Mouse (Mus musculus): Measurements from ENCODE around the gene Ncoa6.

GRCm38 (mm10) chr2:155404635-155405034, 69.1 kb downstream of the Ncoa6 start:
- TF ChIP-seq POLR2A (IDR thresholded peaks at IDR 0.05; ENCODE audit: insufficient read length, low read depth) (no peak), POLR2AphosphoS2 (IDR thresholded peaks at IDR 0.05; ENCODE audit: insufficient read length, low read depth) (no peak)

Measured in myocyte (in vitro differentiated cells).